Mouse (Mus musculus) MEL (cell line): ENCODE measurements around the gene Gpr61.

Experiments
- BHLHE40 ChIP-seq: IDR thresholded peaks from 2 replicates; pipeline ENCODE4 v1.6.1; 2012; ENCODE audit warnings: low read depth, mild to moderate bottlenecking, inconsistent platforms, low read length, improper control_type of control experiment, borderline replicate concordance
- E2F4 ChIP-seq: IDR thresholded peaks from 2 replicates; pipeline ENCODE4 v1.6.1; 2011; ENCODE audit warnings: low read depth, low read length, improper control_type of control experiment, borderline replicate concordance
- EP300 ChIP-seq, 2 experiments: IDR thresholded peaks; 2 replicates each; pipeline ENCODE4 v1.6.1; 2011; ENCODE audit warnings: improper control_type of control experiment in 2 of 2, low read length in 2 of 2, low read depth in 1 of 2, mild to moderate bottlenecking in 1 of 2
- KAT2A ChIP-seq: conservative IDR thresholded peaks from 2 replicates; pipeline ENCODE4 v1.6.1; 2012; ENCODE audit warnings: low read depth, low read length, improper control_type of control experiment, inconsistent platforms
- MAX ChIP-seq: IDR thresholded peaks from 2 replicates; pipeline ENCODE4 v1.6.1; 2011; ENCODE audit warnings: low read length, improper control_type of control experiment
- NELFE ChIP-seq: IDR thresholded peaks from 2 replicates; pipeline ENCODE4 v1.6.1; 2011; ENCODE audit warnings: low read depth, low read length, improper control_type of control experiment
- RAD21 ChIP-seq: IDR thresholded peaks from 2 replicates; pipeline ENCODE4 v1.6.1; 2011; ENCODE audit warnings: mild to moderate bottlenecking, low read depth, low read length, improper control_type of control experiment
- ZC3H11A ChIP-seq: IDR thresholded peaks from 2 replicates; pipeline ENCODE4 v1.6.1; 2012; ENCODE audit warnings: low read depth, mild to moderate bottlenecking, inconsistent platforms, low read length, improper control_type of control experiment
- ZKSCAN1 ChIP-seq: IDR thresholded peaks from 2 replicates; pipeline ENCODE4 v1.6.1; 2012; ENCODE audit warnings: low read depth, mild to moderate bottlenecking, inconsistent platforms, low read length, improper control_type of control experiment, moderate library complexity

DNA sequence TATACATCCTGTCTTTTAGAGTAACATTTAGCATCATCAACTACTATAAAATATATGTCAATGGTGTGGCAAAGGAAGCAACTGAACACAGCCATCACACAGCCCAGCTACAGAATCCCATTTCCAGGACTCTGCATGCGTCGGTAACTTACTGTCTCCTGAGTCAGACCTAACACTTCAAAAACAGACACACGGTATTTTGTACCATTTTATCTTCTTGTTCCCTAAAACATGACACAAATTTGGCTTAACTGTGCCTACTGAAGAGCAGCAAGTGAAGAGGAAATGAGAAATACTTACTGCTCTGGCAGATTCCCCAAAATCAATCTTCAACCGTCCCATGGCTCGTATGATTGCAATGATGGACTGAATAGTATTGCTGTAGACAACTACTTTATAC is 31.4 kb downstream of the Gpr61 start:
- no peak for TF ChIP-seq RAD21
- TF ChIP-seq NELFE: no peak
- no peak for TF ChIP-seq KAT2A
- TF ChIP-seq MAX: no peak
- TF ChIP-seq ZC3H11A: no peak
- TF ChIP-seq E2F4: no peak
- peak in 1 of 2 experiments; percentile 27; a peak in 1 of 4 replicates for TF ChIP-seq EP300 (IDR thresholded peaks at IDR 0.05; ENCODE audit: low read depth in 1 of 2, low read length in 2 of 2)
- TF ChIP-seq BHLHE40: no peak
- TF ChIP-seq ZKSCAN1: no peak
